Comparison of ENCODE assay signal across 14 mouse cellular contexts in genomic region chr13:59538661-59539060, GRCm38 (mm10).
"Had no signal": no experiment of that assay in that cellular context is flagged by ENCODE, and none has a peak within 500 bp of the region (broad histone marks: within the 10 kb centered on the region; RNA-seq: fewer than 3 reads in every experiment).

No protein-coding gene starts in this region.

- DNase-seq: forebrain, postnatal 0 days; gastrocnemius, postnatal 14 days; gastrocnemius, postnatal 36 days; heart, adult 18-20 months; heart, postnatal 10 days; heart, postnatal 36 days; kidney, adult 11 months; kidney, adult 2 months; kidney, adult 9 months; kidney, postnatal 14 days; kidney, postnatal 36 days; layer of hippocampus, adult 9-11 months; layer of hippocampus, postnatal 36 days; left cerebral cortex, postnatal 4 days had no signal
